Mouse (Mus musculus): ENCODE results near the gene Hspb2. TPM values are rescaled to one million over a fixed set of nuclear protein-coding genes. Genes with fewer than 3 reads are reported as not detected.

The Hspb2 gene
- total and polyA plus RNA-seq, 3 experiments: not detected

GRCm38 (mm10) chr9:50756711-50757110 is 4.6 kb upstream of the Hspb2 start:
- dilution Hi-C loops (cut with MboI; ENCODE audit: extremely low pct_ligation_motif_present, extremely low pct_unique_long_range_greater_than_20kb, low sequenced_read_pairs): no loop called here
- TF ChIP-seq UBTF (IDR thresholded peaks at IDR 0.05; ENCODE audit: low read depth, low read length) (no peak), POLR2AphosphoS2 (IDR thresholded peaks at IDR 0.05; ENCODE audit: low read depth, low read length) (no peak), ZC3H11A (IDR thresholded peaks at IDR 0.05; ENCODE audit: low read depth, low read length) (no peak), ZKSCAN1 (IDR thresholded peaks at IDR 0.05; ENCODE audit: borderline replicate concordance, low read depth, low read length) (no peak), RAD21 (IDR thresholded peaks at IDR 0.05; ENCODE audit: low read depth, low read length) (no peak), TBP (conservative IDR thresholded peaks at IDR 0.05; ENCODE audit: low read depth, low read length) (no peak), RCOR1 (conservative IDR thresholded peaks at IDR 0.05; ENCODE audit: low read depth, low read length) (no peak), KAT2A (IDR thresholded peaks at IDR 0.05; ENCODE audit: insufficient replicate concordance, low read length) (no peak), MAZ (IDR thresholded peaks at IDR 0.05; ENCODE audit: low read depth, low read length) (no peak)

GRCm38 (mm10) chr9:50753947-50754346 is 1.8 kb upstream of the Hspb2 start:
- Histone ChIP-seq H3K4me3 (replicated peaks in 1 of 3; ENCODE audit: low read depth in 2 of 3, low read length in 2 of 3, poor library complexity in 1 of 3) (no peak overlapping the region), H3K9me3 (replicated peaks; ENCODE audit: low read length) (no peaks in the 10 kb centered on the region), H3K4me2 (ENCODE audit: insufficient read depth, low read depth, poor library complexity, severe bottlenecking) (no peak overlapping the region), H3K9ac (ENCODE audit: insufficient read depth, low read depth) (no peak overlapping the region), H3K36me3 (replicated peaks in 1 of 2; ENCODE audit: control insufficient read depth in 1 of 2, insufficient read depth in 1 of 2, low read length in 1 of 2) (no peaks in the 10 kb centered on the region), H3K4me1 (ENCODE audit: control insufficient read depth in 1 of 2, insufficient read depth in 2 of 2) (peaks cover 0 to 5% of the 10 kb centered on the region in 2 experiments; a peak in 1 of 4 replicates), H3K79me2 (replicated peaks; ENCODE audit: control insufficient read depth, extremely low read depth, insufficient read depth, poor library complexity, severe bottlenecking) (no peaks in the 10 kb centered on the region), H3K27ac (ENCODE audit: insufficient read depth, low read depth) (no peak overlapping the region), H3K27me3 (replicated peaks) (peaks cover 20% of the 10 kb centered on the region)
- dilution Hi-C loops (cut with MboI; ENCODE audit: extremely low pct_ligation_motif_present, extremely low pct_unique_long_range_greater_than_20kb, low sequenced_read_pairs) (no loop called here), in situ Hi-C loops (cut with MboI; ENCODE audit: low pct_ligation_motif_present, low pct_unique_long_range_greater_than_20kb, low sequenced_read_pairs) (no loop called here)
- no peak for TF ChIP-seq CHD1 (IDR thresholded peaks at IDR 0.05; ENCODE audit: low read depth, low read length)
- no peak for TF ChIP-seq ZC3H11A (IDR thresholded peaks at IDR 0.05; ENCODE audit: low read depth, low read length)
- TF ChIP-seq CTCF (conservative IDR thresholded peaks at IDR 0.05 in 1 of 2, IDR thresholded peaks at IDR 0.05 in 1 of 2; ENCODE audit: low read depth in 2 of 2, low read length in 2 of 2): no peak
- TF ChIP-seq RAD21 (IDR thresholded peaks at IDR 0.05; ENCODE audit: low read depth, low read length): no peak
- TF ChIP-seq ETS1 (conservative IDR thresholded peaks at IDR 0.05; ENCODE audit: low read depth, low read length): no peak
- TF ChIP-seq CHD2 (IDR thresholded peaks at IDR 0.05; ENCODE audit: low read length): no peak
- no peak for TF ChIP-seq MXI1 (IDR thresholded peaks at IDR 0.05; ENCODE audit: low read depth, low read length)
- no peak for TF ChIP-seq POLR2AphosphoS2 (IDR thresholded peaks at IDR 0.05; ENCODE audit: low read depth, low read length)
- TF ChIP-seq SMC3 (IDR thresholded peaks at IDR 0.05; ENCODE audit: low read depth, low read length): no peak
- TF ChIP-seq GABPA (IDR thresholded peaks at IDR 0.05; ENCODE audit: insufficient replicate concordance, low read depth, low read length): no peak
- TF ChIP-seq SIN3A (IDR thresholded peaks at IDR 0.05; ENCODE audit: low read length): no peak
- TF ChIP-seq UBTF (IDR thresholded peaks at IDR 0.05; ENCODE audit: low read depth, low read length): no peak
- TF ChIP-seq NRF1 (IDR thresholded peaks at IDR 0.05; ENCODE audit: low read depth, low read length): no peak
- TF ChIP-seq JUN (IDR thresholded peaks at IDR 0.05; ENCODE audit: insufficient read depth, low read depth, low read length): no peak
- no peak for TF ChIP-seq ZKSCAN1 (IDR thresholded peaks at IDR 0.05; ENCODE audit: borderline replicate concordance, low read depth, low read length)
- no peak for TF ChIP-seq NELFE (IDR thresholded peaks at IDR 0.05; ENCODE audit: low read depth, low read length)
- no peak for TF ChIP-seq USF2 (conservative IDR thresholded peaks at IDR 0.05; ENCODE audit: low read depth, low read length)
- DNase-seq (ENCODE audit: extremely low read depth): no peak

More at GRCm38 (mm10) chr9:50756711-50757110, 4.6 kb upstream of the Hspb2 start:
- Histone ChIP-seq H3K27ac (ENCODE audit: insufficient read depth, low read depth) (no peak overlapping the region), H3K4me1 (ENCODE audit: control insufficient read depth in 1 of 2, insufficient read depth in 2 of 2) (peaks cover 0 to 5% of the 10 kb centered on the region in 2 experiments; a peak in 1 of 4 replicates), H3K4me3 (replicated peaks in 1 of 3; ENCODE audit: low read depth in 2 of 3, low read length in 2 of 3, poor library complexity in 1 of 3) (no peak overlapping the region), H3K79me2 (replicated peaks; ENCODE audit: control insufficient read depth, extremely low read depth, insufficient read depth, poor library complexity, severe bottlenecking) (no peaks in the 10 kb centered on the region), H3K4me2 (ENCODE audit: insufficient read depth, low read depth, poor library complexity, severe bottlenecking) (no peak overlapping the region), H3K36me3 (replicated peaks in 1 of 2; ENCODE audit: control insufficient read depth in 1 of 2, insufficient read depth in 1 of 2, low read length in 1 of 2) (no peaks in the 10 kb centered on the region), H3K9me3 (replicated peaks; ENCODE audit: low read length) (no peaks in the 10 kb centered on the region), H3K9ac (ENCODE audit: insufficient read depth, low read depth) (no peak overlapping the region), H3K27me3 (replicated peaks) (peaks cover 18% of the 10 kb centered on the region)
- no peak for DNase-seq (ENCODE audit: extremely low read depth)
- in situ Hi-C loops (cut with MboI; ENCODE audit: low pct_ligation_motif_present, low pct_unique_long_range_greater_than_20kb, low sequenced_read_pairs): no loop called here

Data from CH12.LX (cell line).